Mouse (Mus musculus) mouse embryonic stem cell (cell line): Measurements from ENCODE around the gene Zfp940.

Experiments used
- in situ Hi-C, 2 experiments: fragments of 300-500 bp; cut with MboI; formaldehyde crosslinking; loops; 1 replicate in 1 of 2; 3 replicates in 1 of 2; pipeline ENCODE4 v1.14.3; 2019 to 2020; ENCODE audit warnings: low sequenced_read_pairs in 2 of 2, low pct_unique_long_range_greater_than_20kb in 1 of 2, mixed read lengths in 1 of 2; ENCODE audit not compliant: unreplicated experiment in 1 of 2

Gene Zfp940

GRCm38 (mm10) chr7:29815061-29815784 is 38.2 kb downstream of the Zfp940 start:
- in situ Hi-C loops: no loop called here

GRCm38 (mm10) chr7:29814381-29814780 is 39.1 kb downstream of the Zfp940 start:
- in situ Hi-C loops: no loop called here

- in situ Hi-C loops: no loop called here
Measured at GRCm38 (mm10) chr7:29812244-29812643, 41.2 kb downstream of the Zfp940 start.

GRCm38 (mm10) chr7:29807046-29807445 is 46.4 kb downstream of the Zfp940 start:
- in situ Hi-C loops: no loop called here

- in situ Hi-C loops: no loop called here
Measured at GRCm38 (mm10) chr7:29792906-29793305, 60.6 kb downstream of the Zfp940 start.

- in situ Hi-C loops: no loop called here
Measured at GRCm38 (mm10) chr7:29785888-29786287, 67.6 kb downstream of the Zfp940 start.

GRCm38 (mm10) chr7:29785023-29785422 is 68.4 kb downstream of the Zfp940 start:
- in situ Hi-C loops: no loop called here

- in situ Hi-C loops: no loop called here
Measured at GRCm38 (mm10) chr7:29783871-29784551, 69.5 kb downstream of the Zfp940 start, which contains the start of gene Zfp30. Zfp30 (plus strand) TSS chr7:29783998.
